Mouse (Mus musculus): ENCODE results near the gene Srebf2. TPM values are rescaled to one million over a fixed set of nuclear protein-coding genes. Genes with fewer than 3 reads are reported as not detected.
A peak's percentile ranks its signal among the peaks of the same experiment; 100 is the strongest.

Srebf2 gene
- polyA plus RNA-seq, 1 experiment from 2014 or later: 96.9 TPM

GRCm38 (mm10) chr15:82144157-82144556, 2.8 kb upstream of the Srebf2 start:
- Histone ChIP-seq H3K9me3 (replicated peaks) (no peaks in the 10 kb centered on the region), H3K4me3 (no peak overlapping the region), H3K4me2 (no peak overlapping the region), H3K27ac (peak overlapping the region; percentile 92; the same call in 1 of the 2 replicates), H3K9ac (no peak overlapping the region), H3K36me3 (peaks cover 20% of the 10 kb centered on the region), H3K27me3 (replicated peaks) (no peaks in the 10 kb centered on the region), H3K4me1 (peaks cover 60% of the 10 kb centered on the region)
- 81% methylated on average over 5 of the region's 5 CpGs for WGBS (ENCODE audit: insufficient replicate concordance)
- no peak for ATAC-seq

GRCm38 (mm10) chr15:82145408-82145807, 1.6 kb upstream of the Srebf2 start:
- ATAC-seq: no peak
- Histone ChIP-seq H3K36me3 (peaks cover 14% of the 10 kb centered on the region), H3K9ac (peak overlapping the region; percentile 99; the same call in 1 of the 2 replicates), H3K27ac (peak overlapping the region; percentile 92), H3K4me1 (peaks cover 63% of the 10 kb centered on the region), H3K4me3 (no peak overlapping the region), H3K4me2 (peak overlapping the region; percentile 82), H3K27me3 (replicated peaks) (no peaks in the 10 kb centered on the region), H3K9me3 (replicated peaks) (no peaks in the 10 kb centered on the region)
- 11% methylated on average over 2 of the region's 2 CpGs for WGBS (ENCODE audit: insufficient replicate concordance)

- H3K27me3 ChIP-seq (replicated peaks): no peaks in the 10 kb centered on the region
- peak overlapping the region; percentile 82 for H3K4me2 ChIP-seq
- H3K4me3 ChIP-seq: peak overlapping the region; percentile 95
- peaks cover 17% of the 10 kb centered on the region for H3K36me3 ChIP-seq
- H3K27ac ChIP-seq: peak overlapping the region; percentile 92
- peak overlapping the region; percentile 99 for H3K9ac ChIP-seq
- no peaks in the 10 kb centered on the region for H3K9me3 ChIP-seq (replicated peaks)
- 16% methylated on average over 11 of the region's 11 CpGs for WGBS (ENCODE audit: insufficient replicate concordance)
- ATAC-seq: peak; percentile 6
- H3K4me1 ChIP-seq: peaks cover 63% of the 10 kb centered on the region
Observed at GRCm38 (mm10) chr15:82145851-82146769, 871 bp upstream of the Srebf2 start.

- Histone ChIP-seq H3K9me3 (replicated peaks) (no peaks in the 10 kb centered on the region), H3K4me2 (peak overlapping the region; percentile 82), H3K27me3 (replicated peaks) (no peaks in the 10 kb centered on the region), H3K9ac (peak overlapping the region; percentile 99), H3K4me3 (peak overlapping the region; percentile 95), H3K27ac (peak overlapping the region; percentile 92), H3K4me1 (peaks cover 73% of the 10 kb centered on the region), H3K36me3 (peaks cover 19% of the 10 kb centered on the region)
- WGBS (ENCODE audit: insufficient replicate concordance): under 1% methylated on average over 50 of the region's 50 CpGs
- 0 out of 2 replicates have a peak, but pooled peaks have one; percentile 6 for ATAC-seq
Observed at GRCm38 (mm10) chr15:82147611-82148111, 680 bp downstream of the Srebf2 start.

GRCm38 (mm10) chr15:82148510-82148911, 1.5 kb downstream of the Srebf2 start:
- Histone ChIP-seq H3K9me3 (replicated peaks) (no peaks in the 10 kb centered on the region), H3K4me3 (peak overlapping the region; percentile 95), H3K27me3 (replicated peaks) (no peaks in the 10 kb centered on the region), H3K4me1 (peaks cover 79% of the 10 kb centered on the region), H3K9ac (peak overlapping the region; percentile 99), H3K27ac (peak overlapping the region; percentile 92), H3K4me2 (peak overlapping the region; percentile 82), H3K36me3 (peaks cover 20% of the 10 kb centered on the region)
- ATAC-seq: no peak
- 18% methylated on average over 9 of the region's 9 CpGs for WGBS (ENCODE audit: insufficient replicate concordance)

GRCm38 (mm10) chr15:82150042-82150441, 3.1 kb downstream of the Srebf2 start:
- H3K4me3 ChIP-seq: no peak overlapping the region
- no peaks in the 10 kb centered on the region for H3K9me3 ChIP-seq (replicated peaks)
- H3K27ac ChIP-seq: no peak overlapping the region
- no peaks in the 10 kb centered on the region for H3K27me3 ChIP-seq (replicated peaks)
- no peak overlapping the region for H3K9ac ChIP-seq
- ATAC-seq: no peak
- peaks cover 20% of the 10 kb centered on the region for H3K36me3 ChIP-seq
- H3K4me1 ChIP-seq: peaks cover 81% of the 10 kb centered on the region
- H3K4me2 ChIP-seq: no peak overlapping the region

- H3K36me3 ChIP-seq: peaks cover 20% of the 10 kb centered on the region
- no peak for ATAC-seq
- no peak overlapping the region for H3K4me3 ChIP-seq
- H3K9ac ChIP-seq: no peak overlapping the region
- 76% methylated on average over 4 of the region's 4 CpGs for WGBS (ENCODE audit: insufficient replicate concordance)
- H3K4me2 ChIP-seq: no peak overlapping the region
- no peaks in the 10 kb centered on the region for H3K27me3 ChIP-seq (replicated peaks)
- H3K9me3 ChIP-seq (replicated peaks): no peaks in the 10 kb centered on the region
- no peak overlapping the region for H3K27ac ChIP-seq
- peaks cover 81% of the 10 kb centered on the region for H3K4me1 ChIP-seq
Observed at GRCm38 (mm10) chr15:82151176-82151575, 4.2 kb downstream of the Srebf2 start.

- Histone ChIP-seq H3K4me3 (no peak overlapping the region), H3K9ac (no peak overlapping the region), H3K4me2 (no peak overlapping the region), H3K9me3 (replicated peaks) (no peaks in the 10 kb centered on the region), H3K36me3 (peaks cover 26% of the 10 kb centered on the region), H3K27me3 (replicated peaks) (no peaks in the 10 kb centered on the region), H3K4me1 (peaks cover 85% of the 10 kb centered on the region), H3K27ac (no peak overlapping the region)
- WGBS (ENCODE audit: insufficient replicate concordance): 73% methylated on average over 12 of the region's 12 CpGs
- ATAC-seq: no peak
Observed at GRCm38 (mm10) chr15:82152022-82152421, 5.0 kb downstream of the Srebf2 start.

- H3K9me3 ChIP-seq (replicated peaks): no peaks in the 10 kb centered on the region
- H3K36me3 ChIP-seq: peaks cover 28% of the 10 kb centered on the region
- ATAC-seq: no peak
- H3K4me2 ChIP-seq: no peak overlapping the region
- H3K27me3 ChIP-seq (replicated peaks): no peaks in the 10 kb centered on the region
- H3K9ac ChIP-seq: no peak overlapping the region
- 83% methylated on average over 7 of the region's 7 CpGs for WGBS (ENCODE audit: insufficient replicate concordance)
- H3K4me1 ChIP-seq: peaks cover 89% of the 10 kb centered on the region
- peak overlapping the region; percentile 11; the same call in 1 of the 2 replicates for H3K27ac ChIP-seq
- no peak overlapping the region for H3K4me3 ChIP-seq
Observed at GRCm38 (mm10) chr15:82152435-82152834, 5.5 kb downstream of the Srebf2 start.

GRCm38 (mm10) chr15:82156298-82156697, 9.3 kb downstream of the Srebf2 start:
- no peak overlapping the region for H3K27ac ChIP-seq
- H3K9ac ChIP-seq: peak overlapping the region; percentile 1; the same call in 1 of the 2 replicates
- ATAC-seq: no peak
- no peak overlapping the region for H3K4me3 ChIP-seq
- H3K36me3 ChIP-seq: peaks cover 22% of the 10 kb centered on the region
- H3K4me1 ChIP-seq: peaks cover 96% of the 10 kb centered on the region
- 49% methylated on average over 6 of the region's 6 CpGs for WGBS (ENCODE audit: insufficient replicate concordance)
- H3K4me2 ChIP-seq: no peak overlapping the region
- no peaks in the 10 kb centered on the region for H3K27me3 ChIP-seq (replicated peaks)
- H3K9me3 ChIP-seq (replicated peaks): no peaks in the 10 kb centered on the region

GRCm38 (mm10) chr15:82156902-82157301, 9.9 kb downstream of the Srebf2 start:
- peak overlapping the region; percentile 10; the same call in 1 of the 2 replicates for H3K27ac ChIP-seq
- 24% methylated on average over 10 of the region's 10 CpGs for WGBS (ENCODE audit: insufficient replicate concordance)
- no peaks in the 10 kb centered on the region for H3K9me3 ChIP-seq (replicated peaks)
- peaks cover 98% of the 10 kb centered on the region for H3K4me1 ChIP-seq
- ATAC-seq: no peak
- no peak overlapping the region for H3K4me3 ChIP-seq
- no peak overlapping the region for H3K4me2 ChIP-seq
- peaks cover 19% of the 10 kb centered on the region for H3K36me3 ChIP-seq
- no peaks in the 10 kb centered on the region for H3K27me3 ChIP-seq (replicated peaks)
- no peak overlapping the region for H3K9ac ChIP-seq
